Mouse (Mus musculus): ENCODE measurements around the gene Msrb1.
"Not testable (repeated sequence)": the region's sequence is repeated elsewhere in the genome, so short reads cannot be mapped to it uniquely, and the experiment has no call there.

- not testable (repeated sequence) for TF ChIP-seq CTCF (IDR thresholded peaks at IDR 0.05; ENCODE audit: extremely low read depth, insufficient read depth, low read length)
- 0 out of 2 replicates have a peak, but pooled peaks have one; percentile 31 for TF ChIP-seq POLR2A (IDR thresholded peaks at IDR 0.05; ENCODE audit: extremely low read depth, insufficient read depth, low read length)
These were observed 15.0 kb upstream of the Msrb1 start for GRCm38 (mm10) chr17:24721383-24721955.
